Mouse (Mus musculus) liver, adult 2 months (tissue): ENCODE measurements at regions not wholly inside any gene's neighbourhood (a gene's known extent, or its start where the extent isn't known, plus 50 kb on each side); places are given as distances from the start of the nearest gene placed in this dataset.

Experiments used
- DNase-seq: peaks from one replicate; pipeline ENCODE4 v3.0.0-alpha.2; 2011; ENCODE audit warnings: low read depth, low spot score; ENCODE audit errors: extremely low read depth
- H3K27ac ChIP-seq: fragments of 200-500 bp; replicated peaks from 2 replicates; pipeline ENCODE4 v1.5.1; 2012; ENCODE audit warnings: low read depth, mild to moderate bottlenecking, control low read depth, inconsistent platforms, low read length; ENCODE audit not compliant: insufficient read depth
- H3K27me3 ChIP-seq: fragments of 200-500 bp; 2 replicates; pipeline ENCODE4 v1.6.1; 2012; ENCODE audit warnings: mild to moderate bottlenecking, moderate library complexity, low read length, inconsistent platforms; ENCODE audit not compliant: control insufficient read depth, insufficient read depth
- H3K36me3 ChIP-seq: fragments of 200-500 bp; 2 replicates; pipeline ENCODE4 v1.6.1; 2012; ENCODE audit warnings: low read length, inconsistent platforms; ENCODE audit not compliant: control insufficient read depth, insufficient read depth
- H3K4me1 ChIP-seq: fragments of 200-500 bp; 2 replicates; pipeline ENCODE4 v1.6.1; 2011; ENCODE audit warnings: low read length; ENCODE audit not compliant: control insufficient read depth, insufficient read depth
- H3K4me3 ChIP-seq: fragments of 200-500 bp; 2 replicates; pipeline ENCODE4 v1.5.1; 2011; ENCODE audit warnings: low read depth, mild to moderate bottlenecking, control low read depth, low read length, moderate library complexity; ENCODE audit not compliant: insufficient read depth
- H3K79me2 ChIP-seq: fragments of 200-500 bp; 2 replicates; pipeline ENCODE4 v1.6.1; 2012; ENCODE audit warnings: inconsistent platforms, mild to moderate bottlenecking, low read length, moderate library complexity; ENCODE audit not compliant: control insufficient read depth, insufficient read depth
- H3K9ac ChIP-seq: fragments of 200-500 bp; 2 replicates; pipeline ENCODE4 v1.6.1; 2012; ENCODE audit warnings: low read depth, mild to moderate bottlenecking, control low read depth, inconsistent platforms, low read length
- CTCF ChIP-seq: fragments of 200-500 bp; IDR thresholded peaks from 2 replicates; pipeline ENCODE4 v1.5.1; 2011; ENCODE audit warnings: low read depth, low read length, control low read depth
- POLR2A ChIP-seq: fragments of 200-500 bp; IDR thresholded peaks from 2 replicates; pipeline ENCODE4 v1.6.1; 2011; ENCODE audit warnings: low read length, control low read depth; ENCODE audit not compliant: insufficient read depth; ENCODE audit errors: extremely low read depth
- WGBS: fragments of 180-500 bp; shearing (Covaris S2); methylation state at CpG from one replicate; pipeline ENCODE4 v1.1.7; 2018; 5-methylcytosine and 5-hydroxymethylcytosine counted together

GRCm38 (mm10) chr12:97993937-97994336 lies 265.3 kb downstream of the Galc start:
- WGBS: 73% methylated on average over 3 of the region's 3 CpGs
- Histone ChIP-seq H3K36me3 (no peaks in the 10 kb centered on the region), H3K27ac (no peak overlapping the region), H3K79me2 (no peaks in the 10 kb centered on the region), H3K4me3 (no peak overlapping the region), H3K4me1 (no peaks in the 10 kb centered on the region), H3K27me3 (no peaks in the 10 kb centered on the region), H3K9ac (no peak overlapping the region)
- DNase-seq: no peak
- TF ChIP-seq POLR2A: no peak
- no peak for TF ChIP-seq CTCF

DNA sequence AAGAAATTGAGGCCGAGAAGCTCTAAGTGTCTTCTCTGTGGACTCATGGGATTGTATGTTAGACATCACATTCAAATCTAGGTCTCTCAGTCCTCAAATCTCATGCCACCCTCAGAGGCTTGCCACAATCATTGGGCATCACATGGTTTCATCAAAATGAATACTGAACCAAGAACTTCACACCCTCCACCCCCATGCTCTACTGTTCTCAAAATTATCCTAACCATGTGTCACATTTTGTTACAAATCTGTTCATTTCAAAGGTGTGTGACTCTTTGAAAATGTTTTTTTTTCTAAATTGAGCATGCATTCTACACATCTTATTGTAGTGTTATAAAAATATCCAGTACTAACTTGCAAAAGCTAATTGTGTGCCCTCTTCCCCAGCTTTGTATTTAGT lies 275.9 kb downstream of the Galc start:
- 86% methylated on average over 1 of the region's 1 CpGs for WGBS
- no peak overlapping the region for H3K9ac ChIP-seq
- no peak for DNase-seq
- no peak overlapping the region for H3K4me3 ChIP-seq
- TF ChIP-seq POLR2A: no peak
- no peak for TF ChIP-seq CTCF
- no peak overlapping the region for H3K27ac ChIP-seq
- H3K36me3 ChIP-seq: no peaks in the 10 kb centered on the region
- H3K27me3 ChIP-seq: no peaks in the 10 kb centered on the region
- H3K79me2 ChIP-seq: no peaks in the 10 kb centered on the region
- no peaks in the 10 kb centered on the region for H3K4me1 ChIP-seq

- TF ChIP-seq CTCF (no peak), POLR2A (no peak)
Measured at GRCm38 (mm10) chr12:97978668-97979067, 280.6 kb downstream of the Galc start.

DNA sequence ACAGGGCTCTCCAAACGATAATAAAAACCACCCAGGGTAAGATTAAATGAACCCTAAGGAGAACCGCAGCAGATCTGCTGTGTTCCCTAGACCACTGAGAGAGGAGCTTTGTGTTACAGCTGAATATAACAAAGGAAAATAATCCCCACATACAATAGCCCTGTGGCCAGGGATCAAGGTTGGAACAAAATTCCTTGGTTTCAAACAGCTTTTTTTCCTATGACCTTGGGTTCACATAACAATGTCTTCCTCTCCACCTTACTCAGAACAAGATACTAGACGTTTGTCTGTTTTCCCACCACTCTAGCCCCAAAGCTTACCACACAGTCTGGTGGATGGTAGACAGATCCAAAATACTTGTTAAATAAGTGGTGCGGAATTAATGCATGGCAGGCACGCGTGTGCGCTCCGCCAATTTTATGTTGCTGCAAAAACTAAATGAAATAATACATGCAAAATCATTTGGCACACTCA lies 281.0 kb downstream of the Galc start:
- no peaks in the 10 kb centered on the region for H3K27me3 ChIP-seq
- H3K27ac ChIP-seq: no peak overlapping the region
- TF ChIP-seq CTCF: no peak
- TF ChIP-seq POLR2A: no peak
- no peaks in the 10 kb centered on the region for H3K4me1 ChIP-seq
- no peaks in the 10 kb centered on the region for H3K36me3 ChIP-seq
- H3K79me2 ChIP-seq: no peaks in the 10 kb centered on the region
- DNase-seq: no peak
- no peak overlapping the region for H3K9ac ChIP-seq
- H3K4me3 ChIP-seq: no peak overlapping the region
- WGBS: 79% methylated on average over 8 of the region's 8 CpGs

More at GRCm38 (mm10) chr12:97978668-97979067, 280.6 kb downstream of the Galc start:
- no peak overlapping the region for H3K27ac ChIP-seq
- H3K79me2 ChIP-seq: no peaks in the 10 kb centered on the region
- H3K9ac ChIP-seq: no peak overlapping the region
- 56% methylated on average over 3 of the region's 3 CpGs for WGBS
- no peak for DNase-seq
- H3K27me3 ChIP-seq: no peaks in the 10 kb centered on the region
- no peaks in the 10 kb centered on the region for H3K4me1 ChIP-seq
- no peaks in the 10 kb centered on the region for H3K36me3 ChIP-seq
- H3K4me3 ChIP-seq: no peak overlapping the region

DNA sequence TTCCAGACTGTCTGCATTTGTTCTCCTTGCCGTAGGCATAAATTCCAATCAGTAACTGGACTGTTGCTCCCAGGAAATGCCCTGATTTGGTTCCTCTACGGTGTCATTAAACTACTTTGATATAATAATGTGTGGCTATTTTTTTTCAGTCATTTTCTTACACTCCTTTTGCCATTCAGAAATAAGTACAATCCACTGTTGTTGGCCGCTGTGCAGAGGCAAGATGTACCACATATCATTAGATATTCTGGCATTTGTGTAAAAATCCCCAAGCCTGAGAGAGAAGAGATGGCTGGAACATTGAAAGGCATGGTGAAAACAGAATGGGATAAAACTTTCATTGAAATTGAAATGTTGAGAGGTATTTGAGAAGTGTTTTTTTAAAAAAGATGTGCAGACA lies 281.6 kb downstream of the Galc start:
- WGBS: 74% methylated on average over 3 of the region's 3 CpGs
- H3K4me1 ChIP-seq: no peaks in the 10 kb centered on the region
- H3K9ac ChIP-seq: no peak overlapping the region
- H3K4me3 ChIP-seq: no peak overlapping the region
- no peak for DNase-seq
- no peak overlapping the region for H3K27ac ChIP-seq
- no peaks in the 10 kb centered on the region for H3K79me2 ChIP-seq
- TF ChIP-seq POLR2A (no peak), CTCF (no peak)
- H3K27me3 ChIP-seq: no peaks in the 10 kb centered on the region
- no peaks in the 10 kb centered on the region for H3K36me3 ChIP-seq

DNA sequence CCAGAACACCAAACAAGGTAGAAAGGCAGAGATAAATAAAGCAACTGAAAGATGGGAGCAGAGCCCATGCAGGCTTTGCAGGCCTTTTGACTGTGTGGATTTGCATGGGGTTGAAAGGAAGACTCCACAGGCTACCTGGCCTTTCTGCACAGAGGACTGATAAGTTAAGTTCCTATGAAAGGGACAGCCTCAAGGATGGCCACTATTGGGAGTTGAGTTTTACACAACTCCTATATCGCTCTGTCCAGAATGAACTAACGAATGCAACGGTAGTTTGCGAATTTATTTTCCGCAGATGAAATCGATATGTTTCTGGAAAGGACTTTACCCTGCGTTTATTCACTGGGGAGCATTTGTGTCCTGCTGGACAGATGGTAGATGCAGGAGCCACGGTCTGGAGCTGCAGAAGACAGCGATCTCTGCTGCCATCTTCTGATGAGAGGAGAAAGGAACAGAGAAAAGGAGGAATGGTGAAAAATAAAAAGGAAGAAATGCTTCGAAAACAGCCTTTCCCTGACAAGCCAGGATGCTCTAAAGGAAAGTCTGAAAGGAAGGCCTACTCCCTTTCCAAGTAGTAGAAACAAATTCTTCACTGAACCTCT lies 285.2 kb downstream of the Galc start:
- Histone ChIP-seq H3K9ac (no peak overlapping the region), H3K36me3 (no peaks in the 10 kb centered on the region), H3K79me2 (no peaks in the 10 kb centered on the region), H3K4me1 (no peaks in the 10 kb centered on the region), H3K4me3 (no peak overlapping the region), H3K27me3 (no peaks in the 10 kb centered on the region), H3K27ac (no peak overlapping the region)
- DNase-seq: no peak
- 65% methylated on average over 10 of the region's 10 CpGs for whole genome bisulfite sequencing
- TF ChIP-seq CTCF: no peak
- no peak for TF ChIP-seq POLR2A
